Mouse (Mus musculus): Measurements from ENCODE around the gene Gpr84. TPM values are rescaled to one million over a fixed set of nuclear protein-coding genes. Genes with fewer than 3 reads are reported as not detected.

The Gpr84 gene
- polyA plus RNA-seq, 1 experiment from 2014 or later: 0.30 TPM

GRCm38 (mm10) chr15:103303916-103304615 lies 6.3 kb downstream of the Gpr84 start:
- DNase-seq (ENCODE audit: low spot score) (no peak), ATAC-seq (ENCODE audit: low FRiP score, low TSS enrichment) (no peak)
- Histone ChIP-seq H3K27me3 (ENCODE audit: control insufficient read depth, insufficient read depth, low read length) (no peaks in the 10 kb centered on the region), H3K27ac (replicated peaks) (peak overlapping the region; percentile 95), H3K9ac (ENCODE audit: low read length) (peak overlapping the region; percentile 61), H3K4me3 (ENCODE audit: low read depth, low read length) (peak overlapping the region; percentile 57), H3K4me1 (replicated peaks; ENCODE audit: control insufficient read depth, insufficient read depth) (peaks cover 10% of the 10 kb centered on the region), H3K4me2 (replicated peaks; ENCODE audit: low read depth) (peak overlapping the region; percentile 91), H3K36me3 (ENCODE audit: control insufficient read depth, insufficient read depth, low read length) (no peaks in the 10 kb centered on the region), H3K9me3 (ENCODE audit: control insufficient read depth, low read length) (no peaks in the 10 kb centered on the region)
- 12% methylated on average over 8 of the region's 8 CpGs for WGBS
- TF ChIP-seq CTCF (IDR thresholded peaks at IDR 0.05; ENCODE audit: low read depth) (no peak), EP300 (optimal IDR thresholded peaks at IDR 0.05) (no peak)

- H3K4me1 ChIP-seq (replicated peaks; ENCODE audit: control insufficient read depth, insufficient read depth): peaks cover 10% of the 10 kb centered on the region
- no peaks in the 10 kb centered on the region for H3K36me3 ChIP-seq (ENCODE audit: control insufficient read depth, insufficient read depth, low read length)
- ATAC-seq (ENCODE audit: low FRiP score, low TSS enrichment): no peak
- peak; percentile 12 for DNase-seq (ENCODE audit: low spot score)
- TF ChIP-seq CTCF (IDR thresholded peaks at IDR 0.05; ENCODE audit: low read depth) (no peak), EP300 (optimal IDR thresholded peaks at IDR 0.05) (no peak)
- no peaks in the 10 kb centered on the region for H3K27me3 ChIP-seq (ENCODE audit: control insufficient read depth, insufficient read depth, low read length)
- no peak overlapping the region for H3K4me3 ChIP-seq (ENCODE audit: low read depth, low read length)
- no peak overlapping the region for H3K9ac ChIP-seq (ENCODE audit: low read length)
- H3K9me3 ChIP-seq (ENCODE audit: control insufficient read depth, low read length): no peaks in the 10 kb centered on the region
- no peak overlapping the region for H3K4me2 ChIP-seq (replicated peaks; ENCODE audit: low read depth)
- WGBS: 36% methylated on average over 6 of the region's 6 CpGs
- H3K27ac ChIP-seq (replicated peaks): no peak overlapping the region
Measured at GRCm38 (mm10) chr15:103302341-103303021, 7.9 kb downstream of the Gpr84 start.

GRCm38 (mm10) chr15:103301547-103302340 lies 8.7 kb downstream of the Gpr84 start:
- Histone ChIP-seq H3K36me3 (ENCODE audit: control insufficient read depth, insufficient read depth, low read length) (peaks cover 5% of the 10 kb centered on the region), H3K4me1 (replicated peaks; ENCODE audit: control insufficient read depth, insufficient read depth) (peaks cover 10% of the 10 kb centered on the region), H3K9me3 (ENCODE audit: control insufficient read depth, low read length) (no peaks in the 10 kb centered on the region), H3K27ac (replicated peaks) (peak overlapping the region; percentile 25), H3K4me3 (ENCODE audit: low read depth, low read length) (no peak overlapping the region), H3K4me2 (replicated peaks; ENCODE audit: low read depth) (no peak overlapping the region), H3K9ac (ENCODE audit: low read length) (no peak overlapping the region), H3K27me3 (ENCODE audit: control insufficient read depth, insufficient read depth, low read length) (no peaks in the 10 kb centered on the region)
- ATAC-seq (ENCODE audit: low FRiP score, low TSS enrichment): no peak
- WGBS: 41% methylated on average over 5 of the region's 5 CpGs
- DNase-seq (ENCODE audit: low spot score): no peak
- TF ChIP-seq EP300 (optimal IDR thresholded peaks at IDR 0.05) (no peak), CTCF (IDR thresholded peaks at IDR 0.05; ENCODE audit: low read depth) (no peak)

- DNase-seq (ENCODE audit: low spot score) (no peak), ATAC-seq (ENCODE audit: low FRiP score, low TSS enrichment) (no peak)
- Histone ChIP-seq H3K9me3 (ENCODE audit: control insufficient read depth, low read length) (no peaks in the 10 kb centered on the region), H3K27me3 (ENCODE audit: control insufficient read depth, insufficient read depth, low read length) (no peaks in the 10 kb centered on the region), H3K36me3 (ENCODE audit: control insufficient read depth, insufficient read depth, low read length) (peaks cover 5% of the 10 kb centered on the region), H3K4me3 (ENCODE audit: low read depth, low read length) (no peak overlapping the region), H3K27ac (replicated peaks) (peak overlapping the region; percentile 20), H3K4me1 (replicated peaks; ENCODE audit: control insufficient read depth, insufficient read depth) (peaks cover 10% of the 10 kb centered on the region), H3K9ac (ENCODE audit: low read length) (no peak overlapping the region), H3K4me2 (replicated peaks; ENCODE audit: low read depth) (no peak overlapping the region)
- no peak for TF ChIP-seq EP300 (optimal IDR thresholded peaks at IDR 0.05)
- TF ChIP-seq CTCF (IDR thresholded peaks at IDR 0.05; ENCODE audit: low read depth): no peak
- whole genome bisulfite sequencing: 37% methylated on average over 2 of the region's 2 CpGs
Measured at GRCm38 (mm10) chr15:103301046-103301445, 9.4 kb downstream of the Gpr84 start.

GRCm38 (mm10) chr15:103300560-103300959 lies 9.9 kb downstream of the Gpr84 start:
- no peak for ATAC-seq (ENCODE audit: low FRiP score, low TSS enrichment)
- WGBS: 15% methylated on average over 2 of the region's 2 CpGs
- no peak for TF ChIP-seq EP300 (optimal IDR thresholded peaks at IDR 0.05)
- no peak for TF ChIP-seq CTCF (IDR thresholded peaks at IDR 0.05; ENCODE audit: low read depth)
- Histone ChIP-seq H3K4me2 (replicated peaks; ENCODE audit: low read depth) (peak overlapping the region; percentile 23; the same call in 1 of the 2 replicates), H3K9ac (ENCODE audit: low read length) (no peak overlapping the region), H3K36me3 (ENCODE audit: control insufficient read depth, insufficient read depth, low read length) (peaks cover 5% of the 10 kb centered on the region), H3K9me3 (ENCODE audit: control insufficient read depth, low read length) (no peaks in the 10 kb centered on the region), H3K4me3 (ENCODE audit: low read depth, low read length) (no peak overlapping the region), H3K27me3 (ENCODE audit: control insufficient read depth, insufficient read depth, low read length) (no peaks in the 10 kb centered on the region), H3K4me1 (replicated peaks; ENCODE audit: control insufficient read depth, insufficient read depth) (peaks cover 10% of the 10 kb centered on the region), H3K27ac (replicated peaks) (peak overlapping the region; percentile 20)
- DNase-seq (ENCODE audit: low spot score): no peak

Data from stomach, postnatal 0 days (tissue).